Mouse (Mus musculus) liver, adult 2 months (tissue): ENCODE results near the gene En1.

Source experiments
- CTCF ChIP-seq: fragments of 200-500 bp; IDR thresholded peaks from 2 replicates; pipeline ENCODE4 v1.5.1; 2011; ENCODE audit warnings: low read depth, low read length, control low read depth
- POLR2A ChIP-seq: fragments of 200-500 bp; IDR thresholded peaks from 2 replicates; pipeline ENCODE4 v1.6.1; 2011; ENCODE audit warnings: low read length, control low read depth; ENCODE audit not compliant: insufficient read depth; ENCODE audit errors: extremely low read depth

- TF ChIP-seq CTCF (no peak), POLR2A (no peak)
These were observed 7.4 kb downstream of the En1 start for GRCm38 (mm10) chr1:120609611-120610010.
